Mouse (Mus musculus) Patski (cell line): Measurements from ENCODE around the gene Pgap3. TPM values are rescaled to one million over a fixed set of nuclear protein-coding genes. Genes with fewer than 3 reads are reported as not detected.

Experiments
- ATAC-seq: fragments of 100-300 bp; one replicate; pipeline ENCODE4 v1.8.0; 2021
- CTCF ChIA-PET: fragments of 350-600 bp; sonication (Branson Sonifier 250); formaldehyde crosslinking; loops from one replicate; lab custom pipeline; 2022; ENCODE audit warnings: inconsistent platforms; lab: Charles Lee
- POLR2A ChIA-PET: fragments of 350-600 bp; sonication (Branson Sonifier 250); formaldehyde crosslinking; loops from one replicate; lab custom pipeline; 2022; ENCODE audit warnings: antibody characterized with exemption, inconsistent platforms; lab: Charles Lee
- DNase-seq: peaks from one replicate; pipeline ENCODE4 v3.0.0-alpha.2; 2011; ENCODE audit warnings: low read depth, low spot score
- H3K27me3 ChIP-seq: fragments of 371-371 bp; one replicate; pipeline ENCODE4 v1.5.1; 2021
- CTCF ChIP-seq: fragments of 100-300 bp; IDR thresholded peaks from one replicate; pipeline ENCODE4 v1.5.1; 2021
- in situ Hi-C: fragments of 300-500 bp; cut with MboI; formaldehyde crosslinking; loops from 3 replicates; pipeline ENCODE4 v1.11.1; 2018; ENCODE audit warnings: low pct_unique_long_range_greater_than_20kb, mixed read lengths
- polyA plus RNA-seq: library from polyadenylated mRNA; unstranded; gene quantifications from one replicate; pipeline ENCODE4 v1.2.3, GENCODE M21; 2021

The Pgap3 gene
- polyA plus RNA-seq, 1 experiment from 2014 or later: 9.9 TPM

GRCm38 (mm10) chr11:98413731-98414130 is 13.4 kb upstream of the Pgap3 start:
- ChIA-PET CTCF (interaction anchor here (0.8 to 1.7 kb wide), 2 partner anchors 16 to 25 kb away, joined by 3 to 4 read pairs; partner anchors contain the start of gene Mien1), POLR2A (interaction anchor here (0.6 to 3.3 kb wide), 5 partner anchors 14 to 154 kb away, joined by 3 to 17 read pairs (median 4); partner anchors contain the start of genes Mien1 and Pgap3)
- ATAC-seq: no peak
- no peak for DNase-seq
- no peak for TF ChIP-seq CTCF
- H3K27me3 ChIP-seq: no peaks in the 10 kb centered on the region
- in situ Hi-C loops: no loop called here

- no peak for TF ChIP-seq CTCF
- no peak for DNase-seq
- in situ Hi-C loops: no loop called here
- ATAC-seq: peak; percentile 13
- ChIA-PET POLR2A (interaction anchor here (0.6 to 3.3 kb wide), 8 partner anchors 8 to 185 kb away, joined by 3 to 17 read pairs (median 4); partner anchors contain the start of genes Mien1 and Pgap3), CTCF (interaction anchor here (0.8 to 1.7 kb wide), 4 partner anchors 17 to 70 kb away, joined by 3 to 6 read pairs (median 4); partner anchors contain the start of gene Mien1)
- H3K27me3 ChIP-seq: no peaks in the 10 kb centered on the region
Measured at GRCm38 (mm10) chr11:98412797-98413301, 12.6 kb upstream of the Pgap3 start.

GRCm38 (mm10) chr11:98412273-98412796 is 12.0 kb upstream of the Pgap3 start, which contains the start of gene Erbb2:
Gene Erbb2 (plus strand): TSS chr11:98412470.
- POLR2A ChIA-PET: interaction anchor here (0.6 to 3.3 kb wide), 8 partner anchors 8 to 184 kb away, joined by 3 to 17 read pairs (median 4); partner anchors contain the start of genes Mien1 and Pgap3
- no peak for TF ChIP-seq CTCF
- ATAC-seq: peak; percentile 71
- H3K27me3 ChIP-seq: no peaks in the 10 kb centered on the region
- no peak for DNase-seq
- in situ Hi-C loops: no loop called here
- CTCF ChIA-PET: interaction anchor here (0.8 to 1.7 kb wide), 3 partner anchors 27 to 70 kb away, joined by 3 to 6 read pairs (median 4); partner anchors contain the start of gene Mien1

GRCm38 (mm10) chr11:98409341-98409822 is 9.1 kb upstream of the Pgap3 start:
- no peak for TF ChIP-seq CTCF
- in situ Hi-C loops: no loop called here
- CTCF ChIA-PET: no interaction called here
- ATAC-seq: no peak
- no peaks in the 10 kb centered on the region for H3K27me3 ChIP-seq
- POLR2A ChIA-PET: no interaction called here
- DNase-seq: no peak

- DNase-seq: no peak
- H3K27me3 ChIP-seq: no peaks in the 10 kb centered on the region
- in situ Hi-C loops: no loop called here
- no peak for TF ChIP-seq CTCF
- ChIA-PET CTCF (no interaction called here), POLR2A (no interaction called here)
- no peak for ATAC-seq
Measured at GRCm38 (mm10) chr11:98408872-98409271, 8.6 kb upstream of the Pgap3 start.

- in situ Hi-C loops: no loop called here
- POLR2A ChIA-PET: no interaction called here
- CTCF ChIA-PET: interaction anchor here (1.0 kb wide), 1 partner anchor 32 kb away, joined by 3 read pairs; the partner anchor contains the start of gene Mien1
- H3K27me3 ChIP-seq: no peaks in the 10 kb centered on the region
- ATAC-seq (no peak), DNase-seq (no peak)
- no peak for TF ChIP-seq CTCF
Measured at GRCm38 (mm10) chr11:98406621-98407020, 6.3 kb upstream of the Pgap3 start.

GRCm38 (mm10) chr11:98400816-98401215 is 526 bp upstream of the Pgap3 start:
- ATAC-seq: no peak
- DNase-seq: no peak
- in situ Hi-C loops: no loop called here
- ChIA-PET CTCF (interaction anchor here (0.9 to 2.5 kb wide), 2 partner anchors 11 to 58 kb away, joined by 3 to 11 read pairs; no protein-coding TSS in a partner anchor), POLR2A (interaction anchor here (2.4 kb wide), 1 partner anchor 12 kb away, joined by 17 read pairs; the partner anchor contains the start of gene Erbb2)
- TF ChIP-seq CTCF: no peak
- no peaks in the 10 kb centered on the region for H3K27me3 ChIP-seq

GRCm38 (mm10) chr11:98397946-98398345 is 2.3 kb downstream of the Pgap3 start:
- ATAC-seq: no peak
- H3K27me3 ChIP-seq: no peaks in the 10 kb centered on the region
- CTCF ChIA-PET: no interaction called here
- POLR2A ChIA-PET: no interaction called here
- no peak for DNase-seq
- in situ Hi-C loops: no loop called here
- TF ChIP-seq CTCF: no peak

GRCm38 (mm10) chr11:98395041-98395440 is 5.2 kb downstream of the Pgap3 start:
- TF ChIP-seq CTCF: no peak
- no peak for DNase-seq
- no peaks in the 10 kb centered on the region for H3K27me3 ChIP-seq
- in situ Hi-C loops: no loop called here
- ChIA-PET POLR2A (no interaction called here), CTCF (interaction anchor here (0.8 to 1.4 kb wide), 3 partner anchors 11 to 22 kb away, joined by 3 to 4 read pairs (median 3); partner anchors contain the start of gene Tcap)
- ATAC-seq: no peak

GRCm38 (mm10) chr11:98394301-98394700 is 6.0 kb downstream of the Pgap3 start:
- ChIA-PET POLR2A (no interaction called here), CTCF (interaction anchor here (0.8 to 1.4 kb wide), 3 partner anchors 10 to 22 kb away, joined by 3 to 4 read pairs (median 3); partner anchors contain the start of gene Tcap)
- in situ Hi-C loops: no loop called here
- DNase-seq (no peak), ATAC-seq (no peak)
- no peaks in the 10 kb centered on the region for H3K27me3 ChIP-seq
- no peak for TF ChIP-seq CTCF
